Mouse (Mus musculus): ENCODE measurements around the gene Pipox.

The Pipox gene

DNA sequence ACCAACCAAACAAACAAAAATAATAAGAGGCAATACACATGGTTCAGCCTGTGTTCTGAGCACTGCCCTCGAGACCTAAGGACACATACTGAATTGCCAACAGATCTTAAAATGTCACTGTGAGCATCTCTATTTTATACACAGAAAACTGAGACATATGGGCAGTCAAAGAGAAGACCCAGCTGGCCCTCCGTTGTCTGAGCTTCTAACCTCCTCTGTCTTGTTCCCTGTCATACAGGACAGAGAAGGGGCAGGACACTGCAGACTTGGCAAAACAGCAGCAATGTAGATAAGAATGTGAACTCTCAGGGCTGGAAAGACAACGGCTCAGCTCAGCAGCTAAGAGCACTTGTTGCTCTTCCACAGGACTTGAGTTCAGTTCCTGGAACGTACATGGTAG, 14.6 kb upstream of the Pipox start:
- DNase-seq (ENCODE audit: low read depth): no peak

GRCm38 (mm10) chr11:77906747-77907174, 12.9 kb upstream of the Pipox start:
- no peak for DNase-seq (ENCODE audit: low read depth)

DNA sequence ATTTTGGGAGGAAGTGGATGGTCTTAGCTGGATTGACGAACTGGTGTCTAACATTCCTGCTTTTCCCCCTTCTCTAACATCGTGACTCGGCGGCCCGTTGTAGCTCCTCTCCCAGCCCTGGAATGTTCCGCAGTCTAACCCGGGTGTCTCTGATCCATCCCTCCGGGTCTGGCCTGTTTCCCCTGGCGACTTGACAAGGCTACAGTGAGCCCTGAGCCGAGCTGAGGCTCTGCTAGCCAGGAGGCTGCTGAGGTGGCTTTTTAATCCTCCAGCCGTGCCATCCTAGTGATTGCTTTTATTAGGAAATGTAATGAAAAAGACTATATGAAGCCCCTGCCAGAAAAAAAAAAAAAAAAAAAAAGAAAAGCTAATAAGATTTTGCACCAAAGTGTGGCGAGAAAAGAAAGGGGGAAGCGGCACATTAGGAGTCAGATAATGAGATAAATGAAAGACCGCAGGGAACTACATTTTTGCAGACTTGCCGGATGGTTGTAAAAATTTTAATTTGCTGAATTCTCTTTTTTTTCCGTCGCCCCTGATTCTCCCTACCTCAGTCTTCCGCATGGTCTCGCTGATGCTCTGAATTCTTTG, 12.3 kb upstream of the Pipox start:
- DNase-seq (ENCODE audit: low read depth): no peak

- no peak for DNase-seq (ENCODE audit: low read depth)
Observed at GRCm38 (mm10) chr11:77904707-77905106, 10.8 kb upstream of the Pipox start.

- DNase-seq (ENCODE audit: low read depth): no peak
Observed at GRCm38 (mm10) chr11:77903761-77904160, 9.9 kb upstream of the Pipox start.

GRCm38 (mm10) chr11:77901775-77902355, 8.0 kb upstream of the Pipox start:
- no peak for DNase-seq (ENCODE audit: low read depth)

DNA sequence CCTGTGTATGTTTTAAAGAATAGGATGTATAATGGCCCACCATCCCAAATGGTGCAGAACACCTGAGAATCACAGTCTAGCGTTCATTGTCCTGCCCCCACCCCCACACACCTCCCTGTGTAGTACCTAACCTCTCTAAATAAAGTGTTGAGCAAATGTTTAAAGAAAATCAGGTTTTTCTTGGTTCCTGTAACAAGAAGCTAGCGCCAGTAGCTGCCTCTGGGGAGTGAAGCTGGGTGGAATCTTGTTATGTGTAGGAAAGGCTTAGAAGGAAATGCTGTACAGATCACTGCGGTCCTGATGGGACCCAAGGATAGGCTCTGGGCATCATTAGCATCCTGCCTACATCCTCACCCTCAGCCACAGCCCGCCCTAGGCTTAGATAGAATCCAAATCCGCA, 7.5 kb upstream of the Pipox start:
- no peak for DNase-seq (ENCODE audit: low read depth)

DNA sequence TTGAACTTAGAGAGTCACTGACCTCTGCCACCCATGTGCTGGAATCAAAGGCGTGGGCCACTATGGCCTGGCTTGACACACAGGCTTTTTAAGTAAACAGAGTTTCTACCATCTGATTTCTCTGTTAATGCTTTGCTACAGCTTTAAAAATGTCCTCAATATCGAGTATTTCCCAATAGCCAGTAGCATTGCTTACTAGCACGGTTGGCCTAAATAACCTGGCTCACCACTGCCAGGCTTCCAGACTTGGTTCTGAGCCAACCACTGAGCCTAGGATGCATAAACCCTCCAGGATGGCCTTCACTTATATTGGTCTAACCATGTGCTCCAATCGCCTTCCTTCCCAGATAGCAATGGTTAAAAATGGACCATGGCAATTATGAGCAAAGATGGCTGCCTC, 6.8 kb upstream of the Pipox start:
- no peak for DNase-seq (ENCODE audit: low read depth)

- no peak for DNase-seq (ENCODE audit: low read depth)
Observed at GRCm38 (mm10) chr11:77900187-77900586, 6.3 kb upstream of the Pipox start.

DNA sequence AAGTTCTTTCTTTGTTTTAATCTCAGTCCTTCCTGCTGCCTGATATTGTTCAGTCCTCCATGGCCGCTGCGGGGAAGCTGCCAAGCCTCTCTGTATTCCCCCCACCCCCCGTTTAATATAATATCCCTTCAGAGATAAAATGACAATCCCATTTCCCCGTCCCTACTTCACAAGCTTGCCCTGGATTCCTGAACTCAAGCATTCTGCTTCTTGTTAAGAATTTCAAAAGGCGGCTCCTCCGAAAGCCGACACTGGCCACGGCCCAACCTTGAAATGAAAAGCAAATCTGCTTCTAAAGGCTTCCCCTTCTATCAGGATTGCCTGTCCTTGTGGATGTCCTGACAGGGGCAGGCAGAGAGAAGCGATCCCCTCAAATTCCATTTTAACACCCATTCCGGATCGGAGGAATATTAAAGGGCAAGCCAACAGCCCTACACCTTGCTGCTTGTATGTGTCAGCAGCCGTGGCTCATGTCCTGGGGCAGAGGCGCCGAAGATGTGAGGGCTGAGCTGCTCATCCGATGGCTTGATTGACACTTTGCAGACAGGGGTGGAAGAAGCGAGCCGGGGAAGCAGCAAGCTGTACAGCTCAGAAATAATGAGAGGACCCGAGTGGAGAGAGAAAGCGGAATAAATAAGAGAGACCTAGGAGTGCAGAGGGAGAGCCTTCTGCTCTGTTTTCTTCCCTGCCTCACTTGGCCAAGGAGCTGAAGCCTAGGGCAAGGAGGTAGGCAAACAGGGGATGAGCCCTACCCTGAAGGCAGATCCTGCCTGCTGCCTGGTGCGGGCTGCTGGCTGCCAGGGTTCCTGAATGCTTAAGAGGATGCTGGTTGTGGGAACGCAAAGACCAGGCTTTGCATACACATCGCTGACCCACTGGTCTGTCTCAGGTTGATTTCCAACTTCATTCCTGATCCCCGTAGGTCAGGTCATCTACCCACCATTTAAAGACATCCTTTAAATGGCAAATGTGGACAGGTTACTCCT, 3.2 kb upstream of the Pipox start:
- no peak for DNase-seq (ENCODE audit: low read depth)

GRCm38 (mm10) chr11:77896480-77896819, 2.6 kb upstream of the Pipox start:
- no peak for DNase-seq (ENCODE audit: low read depth)

DNA sequence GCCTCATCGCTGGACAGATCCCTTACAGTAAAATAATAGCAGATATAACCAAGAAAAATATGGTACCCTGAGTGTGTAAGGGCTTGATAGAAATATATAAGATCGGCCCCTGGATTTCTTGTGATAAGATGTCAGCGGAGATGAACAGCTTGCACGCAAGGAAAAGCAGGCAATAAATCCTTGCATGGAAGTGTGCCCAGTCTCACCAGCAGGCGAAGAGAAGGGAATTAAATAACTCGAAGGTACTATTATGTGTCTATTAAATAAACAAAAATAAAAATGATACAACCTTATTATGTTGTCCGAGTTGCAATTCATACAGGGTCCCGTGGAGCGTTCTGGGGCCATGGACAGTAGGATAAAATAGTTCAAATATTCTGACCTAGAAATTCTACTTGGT, 2.1 kb upstream of the Pipox start:
- no peak for DNase-seq (ENCODE audit: low read depth)

DNA sequence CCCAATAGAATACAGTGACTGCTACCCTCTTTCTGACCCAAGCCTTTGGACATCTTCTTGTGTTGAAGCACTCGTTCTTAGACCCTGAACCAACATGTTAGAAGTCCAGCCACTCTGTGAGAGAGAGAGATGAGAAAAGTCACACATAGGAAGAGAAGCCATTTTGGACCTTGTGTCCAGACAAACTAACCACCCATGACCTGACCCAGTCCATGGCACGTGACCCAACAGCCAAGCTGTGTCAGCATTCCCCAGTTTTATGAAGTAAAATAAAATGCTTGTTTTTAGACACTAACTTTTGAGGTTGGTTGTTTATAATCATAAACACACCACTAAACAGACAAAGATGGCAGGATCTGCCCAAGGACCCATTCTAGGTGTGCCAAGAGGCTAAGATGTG, 1.1 kb upstream of the Pipox start:
- DNase-seq (ENCODE audit: low read depth): no peak

- DNase-seq (ENCODE audit: low read depth): no peak
Observed at GRCm38 (mm10) chr11:77893283-77893682, 613 bp downstream of the Pipox start.

DNA sequence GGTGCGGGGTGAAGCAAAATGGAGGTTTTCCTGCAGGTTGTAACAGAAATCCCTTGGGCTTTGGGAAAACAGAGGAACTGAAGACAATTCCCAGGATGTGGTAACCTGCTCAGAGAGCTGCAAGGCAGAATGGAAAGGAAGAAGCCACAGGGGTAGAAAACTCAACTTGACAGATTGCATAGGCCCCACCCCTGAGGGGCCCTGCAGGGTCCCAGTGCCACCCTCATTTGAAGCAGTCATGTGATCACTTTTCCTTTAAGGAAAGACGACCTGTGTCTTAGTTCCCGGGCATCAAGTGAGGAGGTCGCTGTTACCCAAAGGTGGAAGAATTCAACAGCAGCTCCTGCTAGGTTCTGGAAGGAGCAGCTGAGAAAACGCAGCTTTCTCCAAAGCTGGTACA, 1.0 kb downstream of the Pipox start:
- DNase-seq (ENCODE audit: low read depth): no peak

- DNase-seq (ENCODE audit: low read depth): no peak
Observed at GRCm38 (mm10) chr11:77890648-77891258, 3.1 kb downstream of the Pipox start.

DNA sequence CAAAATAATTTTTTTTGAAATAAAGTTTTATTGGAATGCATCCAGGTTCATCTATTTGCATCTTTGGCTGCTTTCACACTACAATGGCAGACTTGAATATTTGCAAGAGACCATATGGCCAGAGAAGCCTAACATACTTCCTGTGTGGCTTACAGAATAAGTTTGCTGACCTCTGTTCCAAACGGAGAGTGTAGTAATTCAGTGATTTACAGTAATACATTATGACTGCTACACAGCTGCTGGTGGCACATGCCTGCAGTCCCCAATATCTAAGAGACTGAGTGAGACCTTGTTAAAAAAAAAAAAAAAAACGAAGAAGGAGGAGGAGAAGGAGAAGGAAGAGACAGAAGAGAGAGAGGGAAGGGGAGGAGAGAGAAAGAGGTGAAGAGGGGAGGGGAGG, 4.4 kb downstream of the Pipox start:
- DNase-seq (ENCODE audit: low read depth): no peak

- DNase-seq (ENCODE audit: low read depth): no peak
Observed at GRCm38 (mm10) chr11:77888846-77889245, 5.0 kb downstream of the Pipox start.

DNA sequence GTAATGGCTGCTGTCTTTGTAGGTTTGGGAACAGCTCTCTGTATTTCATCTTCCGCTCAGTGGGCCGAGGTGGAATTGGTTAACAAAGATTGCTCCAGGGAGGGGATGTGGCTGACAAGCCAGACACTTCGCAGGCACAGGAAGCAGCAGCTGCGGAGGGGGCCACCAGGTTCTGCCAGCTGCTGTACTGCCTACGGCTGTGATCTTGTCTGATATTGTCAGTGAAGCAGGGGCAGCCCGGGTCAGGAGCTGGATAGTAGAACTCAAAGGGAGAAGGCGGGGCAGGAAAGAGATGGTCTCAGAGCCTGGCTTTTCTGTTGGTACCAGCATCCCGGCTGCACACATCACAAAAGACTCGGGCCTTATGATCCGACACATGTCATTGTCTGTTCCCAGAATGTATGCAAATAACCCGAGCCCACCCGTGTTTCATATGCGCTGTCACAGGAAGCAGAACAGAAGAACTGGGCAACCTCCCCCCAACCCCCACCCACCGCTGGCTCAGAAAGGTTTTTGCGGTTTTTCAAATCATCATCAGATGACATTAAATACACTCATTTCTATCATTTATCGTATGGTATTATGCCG, 6.4 kb downstream of the Pipox start:
- DNase-seq (ENCODE audit: low read depth): peak; percentile 78

DNA sequence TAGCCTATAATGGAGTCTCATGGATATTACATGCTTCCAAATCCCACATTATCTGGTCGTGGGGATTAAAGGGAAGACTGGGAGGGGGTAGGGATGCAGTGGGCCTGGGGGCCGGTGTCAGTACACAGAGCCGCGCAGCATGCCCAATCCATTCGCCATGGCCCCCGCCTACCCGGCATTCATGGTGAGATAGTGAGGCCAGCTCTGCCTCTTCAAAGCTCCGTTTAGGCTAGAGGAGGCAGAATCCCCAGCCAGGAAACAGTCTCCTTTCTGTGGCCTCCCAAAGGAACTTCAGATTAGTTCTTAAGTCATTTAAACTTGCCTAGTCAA, 8.7 kb downstream of the Pipox start:
- no peak for DNase-seq (ENCODE audit: low read depth)

GRCm38 (mm10) chr11:77884524-77885245, 9.2 kb downstream of the Pipox start:
- DNase-seq (ENCODE audit: low read depth): no peak

DNA sequence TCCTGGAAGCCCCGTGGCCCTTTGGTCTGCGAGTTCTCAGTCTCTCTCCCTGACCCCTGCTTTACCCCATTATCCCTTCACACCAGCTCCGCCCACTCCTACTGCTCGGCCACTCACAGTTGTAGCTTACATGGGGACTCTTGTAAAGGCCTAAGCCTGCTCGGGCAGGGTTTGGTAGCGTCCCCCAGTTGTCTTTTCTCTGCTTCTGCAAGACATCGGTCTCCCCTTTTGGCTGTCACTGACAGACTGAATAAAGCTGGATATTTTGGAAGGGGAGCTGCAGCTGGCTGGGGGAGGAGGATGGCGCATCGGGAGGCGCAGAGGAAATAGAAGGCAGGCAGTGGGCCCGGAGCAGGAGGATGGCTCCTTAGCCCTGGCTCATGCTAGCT, 17.1 kb downstream of the Pipox start:
- DNase-seq (ENCODE audit: low read depth): no peak
